Mouse (Mus musculus) small intestine, adult 2 months (tissue): ENCODE data around the gene Tsc22d2.

ENCODE experiments used
- CTCF ChIP-seq: fragments of 200-500 bp; IDR thresholded peaks from 2 replicates; pipeline ENCODE4 v1.5.1; 2012; ENCODE audit warnings: low read depth, mild to moderate bottlenecking, control low read depth, inconsistent platforms, low read length, moderate library complexity, mixed read lengths; ENCODE audit not compliant: insufficient replicate concordance, insufficient read length; ENCODE audit errors: extremely low read depth
- POLR2A ChIP-seq: fragments of 200-500 bp; IDR thresholded peaks from 2 replicates; pipeline ENCODE4 v1.6.1; 2012; ENCODE audit warnings: low read depth, mild to moderate bottlenecking, control low read depth, inconsistent platforms, low read length, moderate library complexity

GRCm38 (mm10) chr3:58376713-58377112, 37.8 kb upstream of the Tsc22d2 start:
- TF ChIP-seq POLR2A, result no peak
- no peak for TF ChIP-seq CTCF
